Mouse (Mus musculus): Measurements from ENCODE around the gene Mtss1l.

Gene Mtss1l

DNA sequence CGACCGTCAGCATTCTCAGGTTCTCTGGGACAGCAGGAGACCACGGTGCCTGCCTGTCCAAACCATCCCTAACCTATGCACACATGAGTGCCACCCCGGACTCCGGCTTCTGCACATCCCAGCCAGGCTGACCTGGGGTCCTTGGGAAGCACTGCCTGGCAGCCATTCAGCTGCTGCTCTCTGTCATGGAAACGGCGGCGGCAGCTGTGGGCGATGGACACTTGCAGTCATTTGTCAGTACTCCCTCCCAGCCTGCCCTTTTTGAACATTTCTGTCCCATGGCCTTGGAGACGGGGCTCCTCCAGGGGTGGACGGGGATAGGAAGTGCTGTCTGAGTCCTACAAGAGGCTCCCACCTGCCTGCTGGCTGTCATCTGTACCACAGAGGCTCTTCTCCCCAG lies 12.8 kb upstream of the Mtss1l start:
- no peak for DNase-seq

GRCm38 (mm10) chr8:110710593-110710992 lies 10.7 kb upstream of the Mtss1l start:
- no peak for DNase-seq

GRCm38 (mm10) chr8:110711271-110711934 lies 9.9 kb upstream of the Mtss1l start:
- DNase-seq, result no peak

GRCm38 (mm10) chr8:110713073-110713472 lies 8.2 kb upstream of the Mtss1l start:
- no peak for DNase-seq

DNA sequence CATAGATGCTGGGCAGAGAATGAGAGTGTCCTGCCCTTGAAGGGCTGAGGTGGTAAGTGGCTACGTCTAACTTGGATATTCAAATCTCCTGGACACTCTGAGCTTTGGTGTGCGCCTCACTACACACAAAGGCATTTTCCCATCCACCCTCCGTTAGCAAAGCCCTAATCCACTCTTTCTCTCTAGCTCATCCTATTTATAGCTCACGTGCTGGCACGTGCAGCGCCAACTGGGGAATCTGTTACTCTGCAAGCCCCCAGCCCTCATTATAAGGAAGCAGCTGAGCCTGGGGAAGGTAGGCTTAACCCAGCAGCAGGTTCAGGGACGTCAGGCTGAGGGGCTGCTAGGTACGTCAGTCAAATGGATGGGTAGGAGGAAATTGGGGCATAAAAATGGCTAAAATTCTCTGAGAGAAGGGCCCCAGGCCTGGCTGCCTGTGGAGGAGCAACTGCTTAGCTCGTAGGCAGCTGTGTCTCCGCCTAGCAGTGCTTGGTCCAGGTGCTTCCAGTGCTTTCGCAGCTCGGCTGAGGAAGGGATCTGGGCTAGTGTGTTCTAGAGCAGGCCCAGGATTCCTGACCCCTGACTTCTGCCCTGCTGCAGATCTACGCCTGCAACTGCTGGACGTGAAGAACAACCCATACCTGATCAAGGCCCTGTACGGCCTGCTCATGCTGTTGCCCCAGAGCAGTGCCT lies 6.3 kb upstream of the Mtss1l start:
- no peak for DNase-seq

DNA sequence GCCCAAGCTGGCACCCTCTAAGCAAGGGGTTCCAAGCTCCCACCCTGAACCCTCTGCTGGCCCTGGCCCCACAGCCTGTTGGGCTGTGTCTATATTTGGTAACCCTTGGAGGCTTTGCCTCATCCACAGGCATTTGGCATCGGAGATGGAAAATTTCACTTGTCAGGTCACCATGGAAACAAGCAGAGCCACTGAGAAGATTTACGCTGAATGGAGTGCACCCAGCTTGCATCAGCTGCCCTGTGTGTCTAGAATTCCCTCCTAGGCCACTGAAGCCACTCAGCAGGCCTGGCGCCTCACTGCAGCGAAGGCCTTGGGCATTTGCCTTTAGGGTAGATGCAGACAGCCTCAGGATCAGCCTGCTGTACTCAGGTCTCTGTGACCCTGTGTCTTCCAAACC lies 5.2 kb upstream of the Mtss1l start:
- DNase-seq, result no peak

DNA sequence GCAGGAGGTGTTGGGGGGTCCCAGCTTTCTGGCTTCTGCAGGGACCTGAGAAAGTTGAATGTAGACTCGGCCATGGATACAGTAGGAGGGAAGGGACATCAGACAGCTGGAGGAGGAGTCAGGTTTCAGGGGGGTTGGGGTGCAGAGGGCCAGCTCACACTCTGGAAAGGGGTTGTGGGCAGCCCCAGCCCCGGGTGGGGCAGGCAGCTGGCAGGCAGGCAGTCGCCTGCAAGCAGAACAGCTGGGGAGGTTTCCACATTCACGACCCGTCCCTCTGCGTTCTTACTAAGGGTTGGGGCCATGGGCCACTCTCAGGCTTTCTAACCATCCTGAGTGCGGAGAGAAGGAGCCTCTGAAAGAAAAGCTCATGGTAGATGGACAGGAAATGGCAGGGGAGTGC lies 4.1 kb upstream of the Mtss1l start:
- no peak for DNase-seq

DNA sequence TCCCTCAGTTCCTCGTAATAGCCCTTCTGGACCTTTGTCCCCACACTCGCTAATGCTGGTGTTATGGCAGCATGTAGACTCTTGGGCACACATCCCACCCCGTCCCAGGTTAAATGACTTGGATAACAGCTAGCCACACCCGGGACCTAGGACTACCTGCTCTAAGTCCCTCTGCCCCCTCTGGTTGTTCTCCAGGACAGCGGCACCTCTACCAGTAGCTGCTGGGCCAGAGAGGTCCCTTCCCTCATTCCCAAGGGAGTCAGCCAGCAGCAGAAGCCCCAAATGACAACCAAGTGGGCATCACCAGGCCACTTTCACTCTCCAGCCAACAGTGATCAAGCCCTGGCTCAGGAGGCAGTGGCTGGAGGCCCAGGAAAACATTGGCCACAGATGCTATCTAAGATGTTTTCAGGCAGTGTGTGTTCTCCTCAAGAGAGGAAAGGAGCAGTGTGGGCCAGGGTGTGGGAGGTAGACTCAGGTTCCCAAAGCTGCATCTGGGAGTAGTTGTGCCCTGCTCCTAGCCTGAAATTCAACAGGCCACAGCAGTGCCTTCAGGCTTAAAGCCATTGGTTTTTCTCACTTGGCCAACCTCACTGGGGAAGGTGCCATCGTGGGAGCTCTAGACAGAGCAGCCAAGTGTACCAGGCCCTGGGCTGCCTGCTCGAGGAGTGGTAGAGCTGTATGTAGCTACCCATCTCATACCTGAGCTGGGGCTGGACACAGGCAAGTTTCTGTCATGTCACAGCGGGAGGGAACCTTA lies 2.9 kb upstream of the Mtss1l start:
- DNase-seq, result no peak

- no peak for DNase-seq
Measured at GRCm38 (mm10) chr8:110718969-110719670, 2.2 kb upstream of the Mtss1l start.

DNA sequence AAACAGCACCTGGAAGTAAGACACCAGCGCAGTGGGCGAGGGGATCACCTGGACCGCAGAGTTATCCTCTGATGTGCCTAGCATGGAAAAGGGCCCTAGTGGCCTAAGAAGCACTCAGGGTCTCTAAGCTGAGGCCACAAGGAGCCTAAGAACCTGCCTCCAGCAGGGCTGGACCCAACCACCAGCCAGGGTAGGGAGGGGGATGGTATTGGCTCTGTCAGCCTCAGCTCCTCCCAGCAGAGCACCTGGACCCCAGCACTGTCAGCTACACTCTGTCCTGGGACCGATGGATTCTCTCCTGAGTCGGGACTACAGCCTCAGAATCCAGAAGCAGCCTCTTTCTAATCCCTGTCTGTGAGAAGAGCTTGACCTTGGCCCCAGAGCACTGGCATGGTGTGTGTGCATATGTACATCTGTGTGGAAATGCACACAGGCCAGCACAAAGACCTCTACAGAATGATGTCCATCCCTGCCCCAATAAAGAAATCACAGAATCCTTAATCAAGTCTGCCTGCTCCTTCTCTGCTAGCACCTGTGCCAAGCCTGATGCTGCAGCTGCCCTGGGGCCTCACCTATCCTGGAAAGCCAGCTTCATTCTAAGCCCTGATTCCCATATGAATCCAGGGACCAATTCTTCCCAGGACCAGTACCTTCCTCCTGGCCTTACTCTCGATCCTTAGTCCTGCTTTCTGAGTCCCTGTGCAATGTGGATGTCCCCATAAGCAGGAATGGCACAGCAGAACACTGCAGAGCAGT lies 1.2 kb upstream of the Mtss1l start:
- no peak for DNase-seq

GRCm38 (mm10) chr8:110721606-110722413 lies 534 bp downstream of the Mtss1l start:
- DNase-seq, result peak; percentile 40

DNA sequence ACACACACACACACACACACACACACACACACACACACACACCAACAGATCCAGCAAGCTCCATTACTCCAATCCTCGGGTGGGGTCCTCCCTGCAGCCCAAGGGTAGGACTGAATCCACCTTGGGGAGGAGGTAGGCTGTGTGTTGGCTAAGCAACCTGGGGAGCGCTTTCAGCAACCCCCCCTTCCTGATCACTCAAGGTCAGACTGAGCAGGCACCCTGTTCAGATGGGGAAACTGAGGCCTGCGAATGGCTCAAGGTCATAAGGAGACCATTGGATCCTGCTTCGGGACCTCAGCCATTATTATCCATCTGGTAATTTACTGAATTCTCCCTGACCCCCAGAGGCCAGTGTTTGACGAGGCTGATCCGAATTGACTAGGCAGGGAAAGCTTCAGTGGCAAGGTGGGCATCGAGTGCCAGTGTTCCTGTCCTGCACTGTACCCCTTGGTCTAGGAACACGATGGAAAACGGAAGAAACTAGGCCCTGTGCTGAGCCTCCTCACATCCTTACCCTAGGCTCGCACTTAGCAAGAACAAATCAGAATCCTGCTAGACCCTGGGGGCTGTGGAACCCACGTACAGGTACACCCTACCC lies 1.2 kb downstream of the Mtss1l start:
- no peak for DNase-seq

- no peak for DNase-seq
Measured at GRCm38 (mm10) chr8:110724493-110724892, 3.2 kb downstream of the Mtss1l start.

DNA sequence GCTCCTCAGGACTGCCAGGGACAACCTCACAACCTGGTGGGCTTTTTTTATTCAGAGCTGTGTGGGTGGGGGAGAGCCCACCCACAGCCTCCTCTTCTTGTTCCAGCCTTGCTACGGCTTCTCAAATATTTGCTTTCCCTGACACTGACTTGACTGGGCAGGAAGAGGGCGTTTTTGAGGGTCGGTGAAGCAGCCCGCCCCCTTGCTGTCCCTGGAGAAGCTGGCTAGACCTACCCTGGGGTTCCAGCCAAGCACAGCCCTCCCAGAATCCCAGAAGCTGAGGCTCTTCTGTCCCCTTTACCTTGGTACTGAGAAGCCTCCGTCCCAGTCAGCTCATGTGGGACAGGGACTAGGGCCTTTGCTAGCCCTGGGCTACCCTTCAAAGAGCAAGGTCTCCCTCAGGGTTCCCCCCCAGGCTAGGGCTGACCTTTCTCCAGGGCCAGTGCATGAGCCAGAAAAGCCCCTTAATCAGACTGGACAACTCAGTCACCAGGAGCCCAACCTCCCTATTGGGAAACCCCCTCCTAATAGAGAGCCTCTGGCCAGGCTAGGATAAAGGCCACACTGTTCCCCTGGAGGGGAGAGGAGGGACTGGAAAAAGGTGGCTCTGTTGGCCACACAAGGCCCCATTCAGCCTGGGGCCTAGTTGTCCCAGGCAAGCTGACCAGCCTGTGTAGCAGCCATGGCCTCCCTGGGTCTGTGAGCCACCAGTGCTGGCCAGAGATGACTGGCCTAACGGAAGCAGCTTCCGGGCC lies 4.0 kb downstream of the Mtss1l start:
- DNase-seq, result no peak

GRCm38 (mm10) chr8:110726893-110727292 lies 5.6 kb downstream of the Mtss1l start:
- peak; percentile 65 for DNase-seq

DNA sequence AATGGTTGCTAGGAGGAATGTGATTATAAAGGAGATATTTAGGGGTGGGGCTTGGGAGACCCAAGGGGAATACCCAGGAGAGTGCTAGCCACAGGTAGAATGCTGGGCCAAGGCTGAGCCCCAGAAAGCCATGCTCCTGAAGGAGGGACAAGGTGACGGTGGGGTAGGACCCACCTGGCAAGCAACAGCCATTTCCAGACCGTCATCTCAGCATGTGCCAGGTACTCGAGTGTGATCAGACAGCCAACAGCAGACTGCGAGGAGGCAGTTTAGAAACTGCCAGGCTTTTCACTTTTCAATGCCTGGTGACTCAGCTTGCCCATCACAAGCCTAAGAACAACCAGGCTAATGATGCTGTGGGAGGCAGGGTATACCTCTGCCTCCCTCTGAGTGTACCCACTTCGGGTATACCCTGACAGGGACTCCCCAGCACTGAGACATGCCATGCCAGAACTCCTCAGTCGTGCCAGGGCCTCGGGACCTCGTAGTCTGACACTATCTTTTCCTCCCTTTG lies 10.1 kb downstream of the Mtss1l start:
- no peak for DNase-seq

DNA sequence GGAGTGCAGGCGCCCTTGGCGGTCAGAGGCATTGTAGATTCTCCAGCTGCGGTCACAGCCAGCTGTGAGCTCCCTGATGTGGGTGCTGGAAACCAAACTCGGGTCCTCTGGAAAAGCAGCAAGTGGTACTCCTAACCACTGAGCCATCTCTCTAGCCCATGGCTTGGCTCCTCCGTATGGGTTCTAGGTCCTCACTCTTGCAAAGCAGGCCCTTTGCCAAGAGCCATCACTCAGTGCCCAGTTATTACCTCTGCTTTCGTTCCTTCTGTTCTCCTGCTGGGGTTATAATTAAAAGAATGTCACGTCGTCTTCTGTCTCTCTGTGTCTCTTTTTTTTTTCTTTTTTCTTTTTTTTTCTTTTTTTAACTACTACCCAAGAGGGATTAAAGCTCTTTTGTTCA lies 11.8 kb downstream of the Mtss1l start:
- no peak for DNase-seq

DNA sequence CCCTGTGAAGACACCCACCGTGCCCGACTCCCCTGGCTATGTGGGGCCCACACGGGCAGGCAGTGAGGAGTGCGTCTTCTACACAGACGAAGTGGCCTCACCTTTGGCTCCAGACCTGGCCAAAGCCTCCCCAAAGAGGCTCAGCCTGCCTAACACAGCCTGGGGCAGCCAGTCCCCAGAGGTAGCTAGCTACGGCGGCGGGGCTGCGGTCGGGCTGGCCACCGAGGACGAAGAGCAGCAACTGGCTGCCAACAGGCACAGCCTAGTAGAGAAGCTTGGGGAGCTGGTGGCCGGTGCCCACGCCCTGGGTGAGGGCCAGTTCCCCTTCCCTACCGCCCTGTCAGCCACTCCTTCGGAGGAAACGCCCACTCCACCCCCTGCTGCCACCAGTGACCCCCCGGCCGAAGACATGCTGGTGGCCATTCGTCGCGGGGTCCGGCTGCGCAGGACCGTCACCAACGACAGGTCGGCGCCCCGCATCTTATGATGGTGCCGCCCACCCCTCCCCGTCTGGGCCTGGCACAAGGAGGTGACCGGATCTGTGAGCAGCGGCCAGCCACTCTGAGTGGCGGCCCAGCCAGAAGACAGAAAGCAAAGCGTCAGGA lies 17.4 kb downstream of the Mtss1l start:
- DNase-seq, result no peak

GRCm38 (mm10) chr8:110740629-110741175 lies 19.4 kb downstream of the Mtss1l start:
- no peak for DNase-seq

Measured in thymus, postnatal 25 days (tissue).